Mouse (Mus musculus) CH12.LX (cell line): Measurements from ENCODE around the gene Spg20. TPM values are rescaled to one million over a fixed set of nuclear protein-coding genes. Genes with fewer than 3 reads are reported as not detected.

Experiments
- DNase-seq: peaks from one replicate; pipeline ENCODE4 v3.0.0-alpha.2; 2013; ENCODE audit errors: extremely low read depth
- H3K27ac ChIP-seq: 2 replicates; pipeline ENCODE4 v1.5.1; 2012; ENCODE audit warnings: low read depth, mild to moderate bottlenecking, control low read depth, moderate library complexity; ENCODE audit not compliant: insufficient read depth
- H3K27me3 ChIP-seq: replicated peaks from 2 replicates; pipeline ENCODE3; 2012; ENCODE audit warnings: inconsistent platforms
- H3K36me3 ChIP-seq, 2 experiments: replicated peaks in 1 of 2; 2 replicates each; pipeline versions ENCODE3 to v1.6.1; 2012; ENCODE audit warnings: inconsistent platforms in 1 of 2, low read length in 1 of 2, mild to moderate bottlenecking in 1 of 2, mixed read lengths in 1 of 2, moderate library complexity in 1 of 2; ENCODE audit not compliant: control insufficient read depth in 1 of 2, insufficient read depth in 1 of 2
- H3K4me1 ChIP-seq, 2 experiments: 2 replicates each; pipeline ENCODE4 v1.6.1; 2012; ENCODE audit warnings: inconsistent platforms in 1 of 2, moderate library complexity in 1 of 2; ENCODE audit not compliant: insufficient read depth in 2 of 2, control insufficient read depth in 1 of 2
- H3K4me2 ChIP-seq: 2 replicates; pipeline ENCODE4 v1.6.1; 2012; ENCODE audit warnings: low read depth, mild to moderate bottlenecking, control low read depth; ENCODE audit not compliant: poor library complexity, insufficient read depth, severe bottlenecking
- H3K4me3 ChIP-seq, 3 experiments: fragments of 150-350 bp in 1 of 3; sonication (generic) in 1 of 3; replicated peaks in 1 of 3; 2 replicates each; pipeline versions ENCODE3 to v1.5.1; 2011 to 2012; ENCODE audit warnings: low read depth in 2 of 3, low read length in 2 of 3, mild to moderate bottlenecking in 2 of 3, moderate library complexity in 2 of 3, control low read depth in 1 of 3, improper control_type of control experiment in 1 of 3, inconsistent platforms in 1 of 3, mixed read lengths in 1 of 3; ENCODE audit not compliant: poor library complexity in 1 of 3
- H3K79me2 ChIP-seq: replicated peaks from 2 replicates; pipeline ENCODE4 v1.6.1; 2012; ENCODE audit warnings: mild to moderate bottlenecking, moderate library complexity; ENCODE audit not compliant: control insufficient read depth, poor library complexity, insufficient read depth, severe bottlenecking; ENCODE audit errors: extremely low read depth
- H3K9ac ChIP-seq: 2 replicates; pipeline ENCODE4 v1.6.1; 2012; ENCODE audit warnings: low read depth, mild to moderate bottlenecking, control low read depth, moderate library complexity; ENCODE audit not compliant: insufficient read depth
- H3K9me3 ChIP-seq: replicated peaks from 2 replicates; pipeline ENCODE3; 2012; ENCODE audit warnings: low read length, inconsistent platforms, mixed read lengths
- CHD1 ChIP-seq: IDR thresholded peaks from 2 replicates; pipeline ENCODE4 v1.6.1; 2012; ENCODE audit warnings: low read depth, low read length, improper control_type of control experiment, inconsistent platforms
- CHD2 ChIP-seq: IDR thresholded peaks from 2 replicates; pipeline ENCODE4 v1.6.1; 2011; ENCODE audit warnings: low read length, improper control_type of control experiment
- EP300 ChIP-seq: IDR thresholded peaks from 2 replicates; pipeline ENCODE4 v1.6.1; 2011; ENCODE audit warnings: low read length, improper control_type of control experiment
- GABPA ChIP-seq: IDR thresholded peaks from 2 replicates; pipeline ENCODE4 v1.6.1; 2012; ENCODE audit warnings: low read depth, low read length, improper control_type of control experiment, inconsistent platforms; ENCODE audit not compliant: insufficient replicate concordance
- HCFC1 ChIP-seq: IDR thresholded peaks from 2 replicates; pipeline ENCODE4 v1.6.1; 2012; ENCODE audit warnings: low read depth, mild to moderate bottlenecking, inconsistent platforms, low read length, improper control_type of control experiment
- JUN ChIP-seq: IDR thresholded peaks from 2 replicates; pipeline ENCODE4 v1.6.1; 2011; ENCODE audit warnings: low read depth, mild to moderate bottlenecking, low read length, improper control_type of control experiment, moderate library complexity; ENCODE audit not compliant: insufficient read depth
- JUND ChIP-seq: conservative IDR thresholded peaks from 2 replicates; pipeline ENCODE4 v1.6.1; 2011; ENCODE audit warnings: low read depth, low read length, improper control_type of control experiment
- KAT2A ChIP-seq: IDR thresholded peaks from 2 replicates; pipeline ENCODE4 v1.6.1; 2012; ENCODE audit warnings: low read length, improper control_type of control experiment, inconsistent platforms; ENCODE audit not compliant: insufficient replicate concordance
- MAZ ChIP-seq: IDR thresholded peaks from 2 replicates; pipeline ENCODE4 v1.6.1; 2012; ENCODE audit warnings: low read depth, mild to moderate bottlenecking, inconsistent platforms, low read length, improper control_type of control experiment, moderate library complexity
- MEF2A ChIP-seq: IDR thresholded peaks from 2 replicates; pipeline ENCODE4 v1.6.1; 2014; ENCODE audit warnings: low read depth, mild to moderate bottlenecking, inconsistent platforms, low read length, improper control_type of control experiment, borderline replicate concordance
- MYC ChIP-seq: IDR thresholded peaks from 2 replicates; pipeline ENCODE4 v1.6.1; 2011; ENCODE audit warnings: low read depth, mild to moderate bottlenecking, improper control_type of control experiment, low read length
- NRF1 ChIP-seq: IDR thresholded peaks from 2 replicates; pipeline ENCODE4 v1.6.1; 2014; ENCODE audit warnings: low read depth, mild to moderate bottlenecking, inconsistent platforms, low read length, improper control_type of control experiment, moderate library complexity
- RCOR1 ChIP-seq: conservative IDR thresholded peaks from 2 replicates; pipeline ENCODE4 v1.6.1; 2012; ENCODE audit warnings: low read depth, mild to moderate bottlenecking, inconsistent platforms, low read length, improper control_type of control experiment
- TBP ChIP-seq: conservative IDR thresholded peaks from 2 replicates; pipeline ENCODE4 v1.6.1; 2011; ENCODE audit warnings: low read depth, low read length, improper control_type of control experiment
- TCF12 ChIP-seq: IDR thresholded peaks from 2 replicates; pipeline ENCODE4 v1.6.1; 2014; ENCODE audit warnings: low read depth, mild to moderate bottlenecking, inconsistent platforms, low read length, improper control_type of control experiment
- UBTF ChIP-seq: IDR thresholded peaks from 2 replicates; pipeline ENCODE4 v1.6.1; 2012; ENCODE audit warnings: low read depth, mild to moderate bottlenecking, inconsistent platforms, low read length, improper control_type of control experiment, moderate library complexity
- USF1 ChIP-seq: IDR thresholded peaks from 2 replicates; pipeline ENCODE4 v1.6.1; 2014; ENCODE audit warnings: low read depth, mild to moderate bottlenecking, inconsistent platforms, low read length, improper control_type of control experiment
- ZKSCAN1 ChIP-seq: IDR thresholded peaks from 2 replicates; pipeline ENCODE4 v1.6.1; 2012; ENCODE audit warnings: low read depth, inconsistent platforms, low read length, improper control_type of control experiment, borderline replicate concordance
- dilution Hi-C: fragments of 300-500 bp; cut with MboI; formaldehyde crosslinking; loops from 2 replicates; pipeline ENCODE4 v1.14.3; 2020; ENCODE audit warnings: low sequenced_read_pairs; ENCODE audit not compliant: extremely low pct_unique_long_range_greater_than_20kb, extremely low pct_ligation_motif_present
- in situ Hi-C: fragments of 300-500 bp; cut with MboI; formaldehyde crosslinking; loops from 3 replicates; pipeline ENCODE4 v1.14.3; 2019; ENCODE audit warnings: low sequenced_read_pairs, low pct_ligation_motif_present, low pct_unique_long_range_greater_than_20kb, mixed read lengths
- polyA plus RNA-seq: library from polyadenylated mRNA; unstranded; fragments of >175 nt; gene quantifications from 2 replicates; pipeline ENCODE4 v1.2.1, GENCODE M21; 2012; ENCODE audit warnings: low read depth; ENCODE audit not compliant: insufficient read length
- total RNA-seq, 2 experiments: library from RNA; depleted of rRNA; stranded (reverse); fragments of 300-350 nt in 1 of 2; fragments of >200 nt in 1 of 2; gene quantifications; 2 replicates each; pipeline ENCODE4 v1.2.3; 2012 to 2014

Spg20 gene
- total and polyA plus RNA-seq, 3 experiments = 31.5 to 43.0 (median 38.2) TPM

GRCm38 (mm10) chr3:55172478-55172877 lies 60.6 kb downstream of the Spg20 start:
- no peaks in the 10 kb centered on the region for H3K79me2 ChIP-seq
- no peak for TF ChIP-seq RCOR1
- TF ChIP-seq USF1 = no peak
- TF ChIP-seq ZKSCAN1 = no peak
- TF ChIP-seq MEF2A = no peak
- TF ChIP-seq CHD2 = no peak
- TF ChIP-seq TCF12 = no peak
- TF ChIP-seq MAZ = no peak
- TF ChIP-seq TBP = no peak
- dilution Hi-C loops = no loop called here

GRCm38 (mm10) chr3:55177271-55177670 lies 65.4 kb downstream of the Spg20 start:
- Histone ChIP-seq H3K9me3 (peaks cover 8% of the 10 kb centered on the region), H3K4me1 (no peaks in the 10 kb centered on the region), H3K36me3 (no peaks in the 10 kb centered on the region), H3K9ac (no peak overlapping the region), H3K27me3 (no peaks in the 10 kb centered on the region), H3K4me3 (no peak overlapping the region), H3K27ac (no peak overlapping the region), H3K79me2 (no peaks in the 10 kb centered on the region), H3K4me2 (no peak overlapping the region)
- dilution Hi-C loops = no loop called here
- in situ Hi-C loops = no loop called here
- TF ChIP-seq EP300 = no peak
- TF ChIP-seq JUND = no peak
- TF ChIP-seq KAT2A = no peak
- no peak for TF ChIP-seq NRF1
- no peak for TF ChIP-seq GABPA
- no peak for TF ChIP-seq MYC
- no peak for TF ChIP-seq CHD1
- TF ChIP-seq HCFC1 = no peak
- TF ChIP-seq UBTF = no peak
- no peak for TF ChIP-seq JUN
- DNase-seq = no peak

More at GRCm38 (mm10) chr3:55172478-55172877, 60.6 kb downstream of the Spg20 start:
- Histone ChIP-seq H3K9ac (no peak overlapping the region), H3K4me1 (no peaks in the 10 kb centered on the region), H3K4me2 (no peak overlapping the region), H3K27ac (no peak overlapping the region), H3K9me3 (no peaks in the 10 kb centered on the region), H3K27me3 (no peaks in the 10 kb centered on the region), H3K36me3 (no peaks in the 10 kb centered on the region), H3K4me3 (no peak overlapping the region)
- no peak for DNase-seq
- in situ Hi-C loops = loop anchor here (25.0 kb wide), 1 partner anchor 165 kb away; no protein-coding TSS in a partner anchor
